Mouse (Mus musculus): ENCODE measurements at regions not wholly inside any gene's neighbourhood (a gene's known extent, or its start where the extent isn't known, plus 50 kb on each side); places are given as distances from the start of the nearest gene placed in this dataset.
A peak's percentile ranks its signal among the peaks of the same experiment; 100 is the strongest.

- ATAC-seq, result no peak
- no peak overlapping the region for H3K4me3 ChIP-seq (replicated peaks)
- no peak overlapping the region for H3K4me2 ChIP-seq (replicated peaks)
- no peaks in the 10 kb centered on the region for H3K9me3 ChIP-seq
- peaks cover 3% of the 10 kb centered on the region; the same call in 1 of the 2 replicates for H3K4me1 ChIP-seq (replicated peaks)
- H3K27ac ChIP-seq, result no peak overlapping the region
- H3K27me3 ChIP-seq, result no peaks in the 10 kb centered on the region
- H3K36me3 ChIP-seq, result no peaks in the 10 kb centered on the region
- 59% methylated on average over 2 of the region's 2 CpGs for WGBS
- no peak overlapping the region for H3K9ac ChIP-seq (replicated peaks)
These were observed 72.1 kb downstream of the Cdc42ep3 start for GRCm38 (mm10) chr17:79282771-79283170.

- no peak for ATAC-seq
- H3K36me3 ChIP-seq, result no peaks in the 10 kb centered on the region
- no peaks in the 10 kb centered on the region for H3K4me1 ChIP-seq (replicated peaks)
- no peak overlapping the region for H3K4me2 ChIP-seq (replicated peaks)
- H3K27me3 ChIP-seq, result no peaks in the 10 kb centered on the region
- H3K27ac ChIP-seq, result no peak overlapping the region
- 87% methylated on average over 8 of the region's 8 CpGs for WGBS
- H3K4me3 ChIP-seq (replicated peaks), result no peak overlapping the region
- no peaks in the 10 kb centered on the region for H3K9me3 ChIP-seq
- no peak overlapping the region for H3K9ac ChIP-seq (replicated peaks)
These were observed 81.3 kb downstream of the Cdc42ep3 start for GRCm38 (mm10) chr17:79273551-79273950.

GRCm38 (mm10) chr17:79259691-79260090 lies 95.2 kb downstream of the Cdc42ep3 start:
- H3K4me1 ChIP-seq (replicated peaks), result no peaks in the 10 kb centered on the region
- ATAC-seq, result no peak
- no peak overlapping the region for H3K4me3 ChIP-seq (replicated peaks)
- no peak overlapping the region for H3K27ac ChIP-seq
- H3K4me2 ChIP-seq (replicated peaks), result no peak overlapping the region
- 76% methylated on average over 5 of the region's 5 CpGs for WGBS
- H3K9me3 ChIP-seq, result no peaks in the 10 kb centered on the region
- H3K36me3 ChIP-seq, result no peaks in the 10 kb centered on the region
- no peaks in the 10 kb centered on the region for H3K27me3 ChIP-seq
- no peak overlapping the region for H3K9ac ChIP-seq (replicated peaks)

- Histone ChIP-seq H3K9ac (replicated peaks) (no peak overlapping the region), H3K36me3 (no peaks in the 10 kb centered on the region), H3K4me2 (replicated peaks) (no peak overlapping the region), H3K4me1 (replicated peaks) (no peaks in the 10 kb centered on the region; the same call in 1 of the 2 replicates), H3K9me3 (no peaks in the 10 kb centered on the region), H3K4me3 (replicated peaks) (no peak overlapping the region), H3K27me3 (no peaks in the 10 kb centered on the region), H3K27ac (no peak overlapping the region)
- peak; percentile 30; the same call in 1 of the 2 replicates for ATAC-seq
- WGBS, result 73% methylated on average over 9 of the region's 9 CpGs
These were observed 107.7 kb downstream of the Cdc42ep3 start for GRCm38 (mm10) chr17:79246962-79247902.

- Histone ChIP-seq H3K9ac (replicated peaks) (no peak overlapping the region), H3K4me3 (replicated peaks) (no peak overlapping the region), H3K4me1 (replicated peaks) (no peaks in the 10 kb centered on the region; the same call in 1 of the 2 replicates), H3K4me2 (replicated peaks) (no peak overlapping the region), H3K36me3 (no peaks in the 10 kb centered on the region), H3K27ac (no peak overlapping the region), H3K9me3 (no peaks in the 10 kb centered on the region), H3K27me3 (no peaks in the 10 kb centered on the region)
- 92% methylated on average over 11 of the region's 11 CpGs for WGBS
- ATAC-seq, result no peak
These were observed 110.8 kb downstream of the Cdc42ep3 start for GRCm38 (mm10) chr17:79244121-79244520.

- ATAC-seq, result no peak
- no peak overlapping the region for H3K27ac ChIP-seq
- WGBS, result 86% methylated on average over 2 of the region's 2 CpGs
- H3K4me3 ChIP-seq (replicated peaks), result no peak overlapping the region
- H3K9ac ChIP-seq (replicated peaks), result no peak overlapping the region
- H3K4me1 ChIP-seq (replicated peaks), result no peaks in the 10 kb centered on the region; the same call in 1 of the 2 replicates
- H3K27me3 ChIP-seq, result no peaks in the 10 kb centered on the region
- no peaks in the 10 kb centered on the region for H3K9me3 ChIP-seq
- no peaks in the 10 kb centered on the region for H3K36me3 ChIP-seq
- H3K4me2 ChIP-seq (replicated peaks), result no peak overlapping the region
These were observed 111.5 kb downstream of the Cdc42ep3 start for GRCm38 (mm10) chr17:79243426-79243825.

- Histone ChIP-seq H3K4me1 (replicated peaks) (no peaks in the 10 kb centered on the region), H3K9ac (replicated peaks) (no peak overlapping the region), H3K27ac (no peak overlapping the region), H3K36me3 (no peaks in the 10 kb centered on the region), H3K9me3 (no peaks in the 10 kb centered on the region), H3K4me2 (replicated peaks) (no peak overlapping the region), H3K4me3 (replicated peaks) (no peak overlapping the region), H3K27me3 (no peaks in the 10 kb centered on the region)
- 83% methylated on average over 3 of the region's 3 CpGs for WGBS
- no peak for ATAC-seq
These were observed 113.4 kb downstream of the Cdc42ep3 start for GRCm38 (mm10) chr17:79241489-79241888.

- Histone ChIP-seq H3K4me1 (replicated peaks) (peaks cover 3% of the 10 kb centered on the region), H3K9me3 (no peaks in the 10 kb centered on the region), H3K9ac (replicated peaks) (no peak overlapping the region), H3K4me3 (replicated peaks) (no peak overlapping the region), H3K27ac (no peak overlapping the region), H3K36me3 (no peaks in the 10 kb centered on the region), H3K4me2 (replicated peaks) (no peak overlapping the region), H3K27me3 (no peaks in the 10 kb centered on the region)
- WGBS, result 74% methylated on average over 3 of the region's 3 CpGs
- no peak for ATAC-seq
These were observed 118.6 kb downstream of the Cdc42ep3 start for GRCm38 (mm10) chr17:79236244-79236781.

GRCm38 (mm10) chr17:79230653-79231489 lies 124.0 kb downstream of the Cdc42ep3 start:
- peak; percentile 63 for ATAC-seq
- H3K27me3 ChIP-seq, result no peaks in the 10 kb centered on the region
- no peak overlapping the region for H3K9ac ChIP-seq (replicated peaks)
- no peak overlapping the region for H3K4me3 ChIP-seq (replicated peaks)
- WGBS, result 55% methylated on average over 25 of the region's 25 CpGs
- no peaks in the 10 kb centered on the region for H3K9me3 ChIP-seq
- H3K4me1 ChIP-seq (replicated peaks), result peaks cover 10% of the 10 kb centered on the region
- H3K4me2 ChIP-seq (replicated peaks), result peak overlapping the region; percentile 29
- H3K36me3 ChIP-seq, result no peaks in the 10 kb centered on the region
- no peak overlapping the region for H3K27ac ChIP-seq

- H3K4me2 ChIP-seq (replicated peaks), result no peak overlapping the region
These were observed 148.3 kb downstream of the Cdc42ep3 start for GRCm38 (mm10) chr17:79206563-79206962.

GRCm38 (mm10) chr17:79206111-79206510 lies 148.8 kb downstream of the Cdc42ep3 start:
- H3K9ac ChIP-seq (replicated peaks), result no peak overlapping the region
- no peaks in the 10 kb centered on the region for H3K9me3 ChIP-seq
- H3K4me1 ChIP-seq (replicated peaks), result no peaks in the 10 kb centered on the region
- no peaks in the 10 kb centered on the region for H3K27me3 ChIP-seq
- 91% methylated on average over 4 of the region's 4 CpGs for whole genome bisulfite sequencing
- no peaks in the 10 kb centered on the region for H3K36me3 ChIP-seq
- no peak for ATAC-seq
- H3K27ac ChIP-seq, result no peak overlapping the region
- H3K4me2 ChIP-seq (replicated peaks), result no peak overlapping the region
- H3K4me3 ChIP-seq (replicated peaks), result no peak overlapping the region

More at GRCm38 (mm10) chr17:79206563-79206962, 148.3 kb downstream of the Cdc42ep3 start:
- H3K9ac ChIP-seq (replicated peaks), result no peak overlapping the region
- H3K36me3 ChIP-seq, result no peaks in the 10 kb centered on the region
- ATAC-seq, result no peak
- 89% methylated on average over 1 of the region's 1 CpGs for WGBS
- no peaks in the 10 kb centered on the region for H3K4me1 ChIP-seq (replicated peaks)
- H3K4me3 ChIP-seq (replicated peaks), result no peak overlapping the region
- H3K27me3 ChIP-seq, result no peaks in the 10 kb centered on the region
- no peak overlapping the region for H3K27ac ChIP-seq
- H3K9me3 ChIP-seq, result no peaks in the 10 kb centered on the region
